Mouse (Mus musculus) E14TG2a.4 (cell line): Measurements from ENCODE around the gene Pcdh9.

Source experiments
- CTCF ChIP-seq: conservative IDR thresholded peaks from 2 replicates; pipeline ENCODE4 v1.5.1; 2014; ENCODE audit warnings: low read length
- POU5F1 ChIP-seq: IDR thresholded peaks from 2 replicates; pipeline ENCODE4 v1.6.1; 2014; ENCODE audit warnings: low read length, borderline replicate concordance

GRCm38 (mm10) chr14:93842686-93843288 lies 47.7 kb downstream of the Pcdh9 start:
- no peak for TF ChIP-seq CTCF
- no peak for TF ChIP-seq POU5F1
